Mouse (Mus musculus) thymus, adult 2 months (tissue): ENCODE data around the gene Prss42. TPM values are rescaled to one million over a fixed set of nuclear protein-coding genes. Genes with fewer than 3 reads are reported as not detected.
"Not testable (repeated sequence)": the region's sequence is repeated elsewhere in the genome, so short reads cannot be mapped to it uniquely, and the experiment has no call there.

ENCODE experiments used
- DNase-seq: peaks from one replicate; pipeline ENCODE4 v3.0.0; 2021
- H3K27ac ChIP-seq: fragments of 200-500 bp; 2 replicates; pipeline ENCODE4 v1.5.1; 2012; ENCODE audit warnings: low read length, control low read depth; ENCODE audit not compliant: control insufficient read depth, insufficient read depth
- H3K27me3 ChIP-seq: fragments of 200-500 bp; 2 replicates; pipeline ENCODE4 v1.6.1; 2012; ENCODE audit warnings: mild to moderate bottlenecking, low read length, moderate library complexity, mixed read lengths; ENCODE audit not compliant: control insufficient read depth, insufficient read depth
- H3K36me3 ChIP-seq: fragments of 200-500 bp; 2 replicates; pipeline ENCODE4 v1.6.1; 2012; ENCODE audit warnings: mild to moderate bottlenecking, low read length, moderate library complexity; ENCODE audit not compliant: control insufficient read depth, insufficient read depth
- H3K4me1 ChIP-seq: fragments of 200-500 bp; replicated peaks from 2 replicates; pipeline ENCODE4 v1.6.1; 2012; ENCODE audit warnings: low read length; ENCODE audit not compliant: control insufficient read depth, insufficient read depth
- H3K4me3 ChIP-seq: fragments of 200-500 bp; 2 replicates; pipeline ENCODE4 v1.5.1; 2012; ENCODE audit warnings: mild to moderate bottlenecking, low read length, control low read depth, moderate library complexity; ENCODE audit not compliant: control insufficient read depth, insufficient read depth
- CTCF ChIP-seq: fragments of 200-500 bp; IDR thresholded peaks from 2 replicates; pipeline ENCODE4 v1.5.1; 2012; ENCODE audit warnings: mild to moderate bottlenecking, control low read depth, low read length, moderate library complexity, borderline replicate concordance; ENCODE audit not compliant: control insufficient read depth, poor library complexity, insufficient read depth; ENCODE audit errors: extremely low read depth
- POLR2A ChIP-seq: fragments of 200-500 bp; IDR thresholded peaks from 2 replicates; pipeline ENCODE4 v1.6.1; 2012; ENCODE audit warnings: mild to moderate bottlenecking, low read length, control low read depth, moderate library complexity; ENCODE audit not compliant: control insufficient read depth, poor library complexity, insufficient read depth; ENCODE audit errors: extremely low read depth
- WGBS: fragments of 180-500 bp; shearing (Covaris S2); methylation state at CpG from one replicate; pipeline ENCODE4 v1.1.7; 2018; 5-methylcytosine and 5-hydroxymethylcytosine counted together
- polyA plus RNA-seq: library from polyadenylated mRNA; depleted of rRNA; stranded (reverse); fragments of >200 nt; gene quantifications from 2 replicates; pipeline ENCODE4 v1.2.3, GENCODE M21; 2012

Prss42 gene
- polyA plus RNA-seq, 1 experiment: not detected

DNA sequence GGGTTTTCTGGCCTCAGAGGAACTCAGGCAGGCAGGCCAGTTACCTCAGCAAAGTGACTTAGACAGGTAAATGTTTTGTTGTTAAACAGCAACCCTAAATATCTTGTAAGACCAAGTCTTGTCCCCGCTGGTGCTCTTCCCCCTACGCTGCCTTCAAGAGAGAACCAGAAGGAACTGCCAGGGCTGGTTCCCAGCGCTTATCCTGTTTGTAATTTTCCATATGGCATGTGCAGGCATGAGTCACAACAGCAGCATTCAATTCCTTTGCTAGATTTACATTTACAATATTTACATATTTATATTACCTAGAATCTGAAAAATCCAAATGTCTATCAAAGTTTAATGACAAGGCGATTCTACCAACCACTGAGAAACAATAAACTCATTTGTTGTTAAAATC is 12.1 kb downstream of the Prss42 start:
- 98% methylated on average over 4 of the region's 4 CpGs for WGBS
- no peak overlapping the region for H3K4me3 ChIP-seq

GRCm38 (mm10) chr9:110813789-110814188 is 15.8 kb downstream of the Prss42 start, which contains the start of gene Prss44:
Gene Prss44 (plus strand): TSS chr9:110813994.
- H3K4me3 ChIP-seq: no peak within 1 kb of the TSS
- H3K27ac ChIP-seq: no peak within 1 kb of the TSS
- no peaks in the 10 kb centered on the region for H3K36me3 ChIP-seq
- no peak for DNase-seq
- no peaks in the 10 kb centered on the region for H3K27me3 ChIP-seq
- TF ChIP-seq CTCF: no peak
- TF ChIP-seq POLR2A: no peak
- no peaks in the 10 kb centered on the region; the same call in 1 of the 2 replicates for H3K4me1 ChIP-seq
- 69% methylated on average over 18 of the region's 18 CpGs for WGBS

More for the DNA sequence above, 12.1 kb downstream of the Prss42 start:
- TF ChIP-seq CTCF (no peak), POLR2A (no peak)
- H3K27ac ChIP-seq: no peak overlapping the region
- DNase-seq: no peak
- H3K4me1 ChIP-seq: no peaks in the 10 kb centered on the region; the same call in 1 of the 2 replicates
- H3K27me3 ChIP-seq: no peaks in the 10 kb centered on the region
- no peaks in the 10 kb centered on the region for H3K36me3 ChIP-seq

DNA sequence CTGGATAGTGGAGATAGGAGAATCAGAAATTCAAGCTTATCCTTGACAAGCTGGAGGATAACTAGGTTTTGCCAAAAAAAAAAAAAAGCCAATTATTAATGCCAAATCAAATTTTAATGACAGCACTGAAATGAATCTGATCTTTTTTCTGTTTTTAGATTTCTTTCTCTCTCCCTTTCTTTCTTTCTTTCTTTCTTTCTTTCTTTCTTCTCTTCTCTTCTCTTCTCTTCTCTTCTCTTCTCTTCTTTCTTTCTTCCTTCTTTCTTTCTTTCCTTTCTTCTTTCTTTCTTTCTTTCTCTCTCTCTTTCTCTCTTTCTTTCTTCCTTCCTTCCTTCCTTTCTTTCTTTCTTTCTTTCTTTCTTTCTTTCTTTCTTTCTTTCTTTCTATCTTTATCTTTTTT is 22.6 kb downstream of the Prss42 start:
- DNase-seq, H3K27ac ChIP-seq, H3K27me3 ChIP-seq, H3K4me3 ChIP-seq, H3K36me3 ChIP-seq, H3K4me1 ChIP-seq: not testable (repeated sequence)

GRCm38 (mm10) chr9:110821436-110821835 is 23.5 kb downstream of the Prss42 start:
- H3K36me3 ChIP-seq: no peaks in the 10 kb centered on the region
- WGBS: 90% methylated on average over 7 of the region's 7 CpGs
- no peaks in the 10 kb centered on the region for H3K27me3 ChIP-seq
- H3K27ac ChIP-seq: no peak overlapping the region
- no peak for TF ChIP-seq POLR2A
- TF ChIP-seq CTCF: no peak
- peaks cover 5% of the 10 kb centered on the region for H3K4me1 ChIP-seq
- no peak overlapping the region for H3K4me3 ChIP-seq
- DNase-seq: no peak

- WGBS: 61% methylated on average over 4 of the region's 4 CpGs
- Histone ChIP-seq H3K4me1 (peaks cover 7% of the 10 kb centered on the region), H3K27me3 (no peaks in the 10 kb centered on the region), H3K27ac (no peak overlapping the region), H3K4me3 (no peak overlapping the region), H3K36me3 (no peaks in the 10 kb centered on the region)
- DNase-seq: no peak
- TF ChIP-seq POLR2A (no peak), CTCF (no peak)
These were observed 27.5 kb downstream of the Prss42 start for GRCm38 (mm10) chr9:110825426-110825825.

GRCm38 (mm10) chr9:110825832-110826231 is 27.9 kb downstream of the Prss42 start:
- 9% methylated on average over 7 of the region's 7 CpGs for WGBS
- peaks cover 7% of the 10 kb centered on the region for H3K4me1 ChIP-seq
- DNase-seq: peak; percentile 14
- H3K27ac ChIP-seq: no peak overlapping the region
- no peaks in the 10 kb centered on the region for H3K36me3 ChIP-seq
- no peaks in the 10 kb centered on the region for H3K27me3 ChIP-seq
- no peak overlapping the region for H3K4me3 ChIP-seq
- no peak for TF ChIP-seq CTCF
- no peak for TF ChIP-seq POLR2A

- H3K36me3 ChIP-seq: no peaks in the 10 kb centered on the region
- no peak within 1 kb of the TSS for H3K4me3 ChIP-seq
- TF ChIP-seq CTCF: no peak
- no peak for TF ChIP-seq POLR2A
- WGBS: 71% methylated on average over 3 of the region's 3 CpGs
- no peak within 1 kb of the TSS for H3K27ac ChIP-seq
- DNase-seq: no peak
- H3K27me3 ChIP-seq: no peaks in the 10 kb centered on the region
- peaks cover 7% of the 10 kb centered on the region for H3K4me1 ChIP-seq
These were observed 28.4 kb downstream of the Prss42 start, which contains the start of gene Prss43 for GRCm38 (mm10) chr9:110826390-110826789. Gene Prss43 (plus strand): TSS chr9:110826690.
